Mouse (Mus musculus) MEL-GATA-1-ER (cell line): ENCODE data around the gene Ivns1abp.
"Not testable (repeated sequence)": the region's sequence is repeated elsewhere in the genome, so short reads cannot be mapped to it uniquely, and the experiment has no call there.

Experiments
- DNase-seq: peaks from one replicate; pipeline ENCODE4 v3.0.0-alpha.2; 2012; ENCODE audit warnings: low read depth; ENCODE audit errors: extremely low read depth

Gene Ivns1abp

DNA sequence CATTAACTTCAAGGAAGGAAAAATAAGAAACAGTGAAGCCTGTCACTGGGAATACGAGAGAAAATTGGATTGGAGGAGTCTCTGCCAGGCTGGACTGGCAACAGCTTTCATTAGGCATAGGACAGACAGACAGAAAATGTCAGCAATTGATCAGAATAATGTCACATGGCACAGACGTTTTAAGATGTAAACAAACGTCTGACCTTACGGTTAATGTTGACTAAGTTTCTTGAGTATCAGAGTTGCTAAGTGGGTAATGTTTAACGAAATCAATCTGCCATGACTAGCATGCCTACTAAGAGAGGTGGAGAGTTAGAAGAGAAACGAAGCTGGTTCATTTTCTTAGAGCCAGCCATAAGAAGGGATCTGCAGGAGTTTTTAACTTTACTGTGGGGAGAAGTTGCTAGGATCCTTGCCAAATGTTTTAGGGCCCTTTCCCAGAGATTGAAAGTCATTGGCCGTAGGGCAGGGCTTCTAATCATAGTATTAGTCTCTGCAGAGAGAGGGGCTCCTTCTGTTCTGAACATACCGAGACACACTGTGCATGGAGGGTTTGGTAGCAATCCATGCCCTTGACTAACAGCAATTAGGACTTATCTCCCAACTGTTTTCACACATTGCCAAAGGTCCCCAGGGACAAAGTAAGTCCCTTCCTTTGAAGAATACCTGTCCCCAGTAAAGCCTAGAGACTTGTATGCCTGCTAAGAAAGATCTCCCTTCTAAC, 2.8 kb upstream of the Ivns1abp start:
- DNase-seq: no peak

DNA sequence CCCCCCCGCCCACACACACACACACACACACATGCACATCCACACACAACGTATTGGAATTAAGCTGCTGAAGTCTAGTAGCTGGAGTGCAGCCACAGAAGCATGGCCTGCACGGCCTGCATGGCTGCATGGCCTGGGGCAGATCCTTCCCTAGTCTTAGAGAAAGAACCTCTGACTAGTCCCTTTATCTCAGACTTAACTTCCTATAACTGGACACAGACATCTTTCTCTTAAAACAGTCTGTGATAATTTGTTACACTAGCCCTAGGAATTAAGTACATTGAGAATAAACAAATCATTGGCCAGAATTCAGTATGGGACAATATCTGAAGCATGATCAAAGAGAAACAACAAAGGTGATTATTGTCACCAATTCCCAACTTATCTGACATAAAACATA, 2.0 kb upstream of the Ivns1abp start:
- DNase-seq: no peak

DNA sequence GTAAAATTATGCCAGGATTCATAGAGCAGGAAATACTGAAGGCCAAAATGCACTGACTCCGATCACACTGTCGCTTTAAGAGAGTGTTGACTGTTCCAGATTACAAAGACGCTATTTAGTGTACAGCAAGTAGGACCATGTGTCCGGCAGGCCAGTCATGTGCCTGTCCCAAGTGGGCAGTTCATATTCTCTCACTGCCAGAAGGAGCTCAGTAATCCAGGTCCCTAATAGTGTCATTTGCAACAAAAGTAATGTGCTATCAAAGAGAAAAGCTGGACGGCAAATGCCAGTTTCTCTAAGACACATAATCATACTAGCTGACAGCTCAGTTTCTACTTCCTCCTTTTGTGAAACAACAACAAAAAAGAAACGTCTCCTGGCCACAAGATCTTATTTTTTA, 1.3 kb upstream of the Ivns1abp start:
- peak; percentile 56 for DNase-seq

DNA sequence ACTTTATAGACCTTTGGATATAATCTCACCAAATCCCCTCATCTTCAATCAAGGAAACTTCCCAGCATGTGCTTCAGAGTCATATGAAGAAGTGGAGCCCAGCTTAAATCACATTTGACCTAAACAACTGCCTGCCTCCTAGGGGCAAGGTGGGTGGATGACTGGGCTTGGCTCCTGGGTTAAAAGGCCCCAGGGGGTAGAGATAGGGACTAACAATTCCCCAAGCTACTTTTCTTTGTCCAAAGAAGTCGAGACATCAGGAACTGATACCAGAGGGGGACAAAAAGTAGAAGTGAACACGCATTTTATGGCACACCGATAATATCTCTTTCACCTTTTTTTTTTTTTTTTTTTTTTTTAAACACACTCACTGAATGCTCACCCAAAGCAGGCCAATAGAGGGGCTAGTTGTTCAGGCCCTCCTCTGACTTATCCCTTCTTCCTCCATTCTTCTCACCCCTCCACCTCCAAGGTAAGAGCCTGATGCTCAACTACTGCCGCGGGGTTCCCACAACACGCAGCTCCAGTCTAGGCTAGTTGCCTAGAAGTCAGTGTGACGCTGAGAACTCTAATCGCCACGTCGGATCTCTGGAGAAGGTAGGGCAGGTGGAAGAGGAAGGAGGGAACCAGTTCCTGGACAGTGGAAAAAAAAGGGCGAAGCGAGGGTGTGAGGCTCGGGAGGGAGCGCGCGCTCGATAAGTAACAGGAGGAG, 550 bp upstream of the Ivns1abp start:
- peak; percentile 41 for DNase-seq

DNA sequence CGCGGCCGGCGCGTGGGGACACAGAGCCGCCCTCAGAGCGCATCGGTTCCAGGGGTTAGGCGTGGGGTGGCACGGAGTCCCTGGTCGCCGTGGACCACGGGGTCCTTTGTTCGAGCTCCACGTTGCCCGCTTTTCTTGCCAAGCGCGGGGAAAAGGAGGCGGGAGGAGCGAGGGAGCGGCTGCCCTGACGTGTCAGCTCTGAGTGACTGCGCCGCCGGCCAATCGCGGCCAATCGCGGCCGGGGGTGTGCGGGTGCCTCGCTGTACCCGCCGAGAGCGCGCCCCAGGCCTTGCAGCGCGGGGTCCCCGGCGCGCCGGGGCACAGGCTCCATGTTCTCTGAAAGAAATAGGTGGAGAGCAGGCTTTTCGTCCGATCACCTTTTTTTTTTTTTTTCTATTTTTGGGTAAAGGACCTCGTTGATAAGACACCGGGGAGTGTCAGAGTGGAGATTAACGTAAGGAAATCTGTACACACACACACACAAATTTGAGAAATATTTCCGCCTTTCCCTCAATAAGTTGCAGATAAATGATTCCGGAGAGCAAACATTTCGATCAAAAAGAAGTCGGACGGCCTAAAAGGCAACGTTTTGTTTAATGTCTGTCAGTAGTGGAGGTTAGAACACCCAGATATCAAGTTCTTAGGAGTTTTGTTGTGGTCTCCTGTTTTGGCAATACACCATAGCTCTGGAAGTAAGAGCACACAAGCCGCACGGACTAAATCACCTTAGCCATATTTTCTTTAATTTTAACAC, 1.0 kb downstream of the Ivns1abp start:
- peak; percentile 66 for DNase-seq

GRCm38 (mm10) chr1:151345863-151346195, 1.6 kb downstream of the Ivns1abp start:
- DNase-seq: peak; percentile 22

- DNase-seq: peak; percentile 47
Observed at GRCm38 (mm10) chr1:151346681-151347127, 2.4 kb downstream of the Ivns1abp start.

GRCm38 (mm10) chr1:151348293-151348692, 4.0 kb downstream of the Ivns1abp start:
- not testable (repeated sequence) for DNase-seq

DNA sequence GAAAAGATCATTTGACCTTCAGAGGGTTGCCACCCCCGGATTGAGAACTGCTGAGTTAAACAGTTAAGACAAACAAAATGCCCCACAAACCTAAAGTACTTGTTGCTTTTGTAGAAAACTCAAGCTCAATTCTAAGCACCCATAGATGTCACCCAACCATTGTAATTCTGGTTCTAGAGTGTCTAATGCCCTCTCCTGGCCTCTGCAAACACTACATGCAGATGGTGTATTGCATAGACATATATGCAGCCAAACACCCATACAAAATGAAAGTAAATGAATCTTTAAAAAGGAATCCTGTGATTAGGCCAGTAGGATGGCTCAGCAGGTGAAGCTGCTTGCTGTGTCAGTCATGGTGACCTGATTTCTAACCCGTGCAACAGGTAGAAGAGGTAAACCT, 8.6 kb downstream of the Ivns1abp start:
- peak; percentile 30 for DNase-seq

- no peak for DNase-seq
Observed at GRCm38 (mm10) chr1:151355994-151356393, 11.7 kb downstream of the Ivns1abp start.

- DNase-seq: no peak
Observed at GRCm38 (mm10) chr1:151359374-151359773, 15.1 kb downstream of the Ivns1abp start.

DNA sequence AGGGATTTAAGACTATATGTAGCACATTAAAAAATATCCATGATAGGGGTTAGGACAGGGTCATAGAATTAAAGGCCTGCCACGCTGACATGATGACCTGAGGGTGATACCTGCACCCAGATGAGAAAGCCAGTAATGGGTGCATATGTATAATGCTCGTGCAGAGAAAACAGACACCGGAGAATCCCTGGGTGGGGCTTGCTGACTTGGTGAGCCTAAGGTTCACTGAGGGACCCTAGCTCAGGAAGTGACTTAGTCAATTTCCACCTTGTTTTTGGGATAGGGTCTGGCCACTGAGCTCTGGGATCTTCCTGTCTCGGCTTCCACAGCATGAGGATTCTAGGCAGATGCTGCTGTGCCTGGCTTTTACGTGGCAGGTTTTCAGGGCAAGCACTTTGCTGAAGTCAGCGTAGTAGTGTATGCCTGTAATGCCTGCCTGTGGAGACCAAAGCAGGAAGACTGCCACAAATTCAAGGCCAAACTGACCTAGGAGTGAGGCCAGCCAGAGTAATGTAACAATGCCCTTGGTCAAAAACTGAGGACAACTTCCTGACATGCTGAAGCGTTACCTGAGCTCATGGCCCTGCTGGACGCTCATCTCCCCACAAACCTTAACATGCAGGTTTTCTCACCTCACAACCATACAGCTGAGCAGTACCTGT, 22.8 kb downstream of the Ivns1abp start:
- no peak for DNase-seq

- DNase-seq: no peak
Observed at GRCm38 (mm10) chr1:151367721-151368324, 23.5 kb downstream of the Ivns1abp start.

DNA sequence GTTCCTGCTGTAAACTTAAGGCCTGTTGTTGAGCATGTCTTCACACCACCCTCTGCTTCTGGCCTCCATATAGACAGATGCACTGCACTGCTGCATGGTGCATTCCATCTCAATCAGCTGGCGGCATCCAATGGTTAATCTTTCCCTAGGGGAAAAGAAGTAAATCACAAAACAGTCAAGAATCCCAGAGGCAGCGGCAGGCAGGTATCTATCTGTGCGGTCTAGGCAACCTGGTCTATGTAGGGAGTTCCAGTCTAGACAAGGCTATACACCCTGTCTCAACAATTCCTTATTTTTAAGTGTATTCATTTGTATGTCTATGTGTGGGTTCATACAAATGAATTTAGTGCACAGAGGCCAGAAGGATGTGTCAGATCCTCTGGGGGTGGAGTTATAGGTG, 24.2 kb downstream of the Ivns1abp start:
- DNase-seq: no peak

DNA sequence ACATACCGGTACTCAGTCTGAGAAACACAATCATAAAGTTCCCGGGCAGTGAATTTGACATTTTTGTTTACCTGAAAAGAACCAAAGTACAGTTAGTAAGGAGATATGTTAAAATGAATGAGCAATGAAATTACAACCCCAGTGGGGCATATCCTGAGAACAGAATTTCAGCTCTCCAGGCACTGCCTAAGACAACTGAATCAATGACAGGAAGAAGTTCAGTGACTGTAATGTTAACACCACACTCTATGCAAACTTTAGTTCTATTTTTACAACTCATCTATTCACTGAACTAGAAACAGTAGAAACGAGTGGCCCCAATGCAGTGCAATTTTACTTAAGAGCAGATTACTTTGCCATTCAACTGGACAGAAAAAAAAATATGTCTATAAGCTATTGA, 26.3 kb downstream of the Ivns1abp start:
- DNase-seq: no peak

DNA sequence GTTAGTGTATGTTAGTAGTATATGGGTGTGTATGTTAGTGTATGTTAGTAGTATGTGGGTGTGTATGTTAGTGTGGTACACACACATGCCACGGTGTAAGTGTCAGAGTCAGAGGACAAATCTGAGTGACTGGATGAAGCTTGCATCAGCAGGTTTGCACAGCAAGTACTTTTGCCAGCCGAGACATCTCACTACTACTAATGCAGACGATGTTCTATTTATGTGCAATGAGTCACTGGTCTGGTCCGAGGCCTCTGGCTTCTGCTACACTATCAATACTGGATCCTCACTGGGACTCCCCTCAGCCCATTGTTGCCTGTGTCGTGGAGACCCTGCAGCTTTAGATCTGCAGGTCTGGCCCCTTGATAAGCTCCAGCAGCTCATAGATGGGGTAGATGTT, 27.3 kb downstream of the Ivns1abp start:
- DNase-seq: no peak

DNA sequence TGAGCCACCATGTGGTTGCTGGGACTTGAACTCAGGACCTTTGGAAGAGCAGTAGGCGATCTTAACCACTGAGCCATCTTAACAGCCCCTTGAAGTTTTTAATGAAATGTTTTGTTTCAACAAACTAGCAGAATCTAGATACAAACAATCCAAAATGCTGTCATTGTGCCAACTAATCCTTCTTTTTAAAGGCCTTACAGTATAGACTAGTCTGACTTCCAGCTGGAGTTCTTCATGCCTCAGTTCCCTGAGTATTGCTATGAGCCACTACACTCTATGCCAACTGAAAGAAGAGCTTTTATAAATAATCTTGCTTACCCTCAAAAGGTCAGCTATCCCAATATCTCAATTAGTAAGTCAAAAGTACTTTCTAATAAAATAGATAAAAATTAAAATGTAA, 28.5 kb downstream of the Ivns1abp start:
- DNase-seq: no peak

- DNase-seq: no peak
Observed at GRCm38 (mm10) chr1:151377353-151377752, 33.1 kb downstream of the Ivns1abp start.

DNA sequence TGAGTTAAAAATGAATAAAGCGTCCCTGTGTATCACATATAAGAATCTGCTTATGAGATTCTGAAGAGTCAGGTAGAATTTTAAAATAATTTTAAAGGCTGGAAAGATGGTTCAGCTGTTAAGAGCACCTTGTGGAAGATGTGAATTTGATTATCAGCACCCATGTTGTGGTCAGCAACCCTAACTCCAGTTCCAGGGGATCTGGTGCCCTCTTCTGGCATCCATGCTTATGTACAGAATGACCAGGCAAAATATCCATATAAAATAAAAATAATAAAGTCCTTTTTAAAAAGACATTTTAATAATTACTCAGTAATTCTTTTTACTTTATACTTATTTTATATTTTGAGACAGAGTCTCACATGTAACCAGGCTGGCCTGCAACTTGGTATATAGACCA, 45.8 kb downstream of the Ivns1abp start:
- DNase-seq: no peak

DNA sequence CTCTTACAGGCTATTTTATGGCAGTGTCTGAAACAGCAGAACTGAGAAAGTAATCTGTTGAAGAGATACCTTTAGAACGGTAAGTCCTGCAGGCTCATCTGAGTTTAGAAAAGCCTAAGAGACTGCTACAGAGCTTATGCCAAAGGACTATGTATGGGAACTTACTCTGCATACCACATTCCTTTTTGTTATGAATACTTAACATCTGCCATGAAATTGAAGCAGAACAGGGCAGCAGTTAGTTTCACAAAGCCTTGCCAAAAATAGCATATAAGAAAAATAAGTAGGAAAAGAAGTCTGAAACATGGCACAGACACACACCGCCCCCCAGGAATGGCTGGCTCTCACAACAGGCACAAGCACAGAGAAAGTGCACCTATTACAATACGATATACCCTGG, 65.5 kb downstream of the Ivns1abp start:
- no peak for DNase-seq
